Mouse (Mus musculus) right cerebral cortex, postnatal 36 days (tissue): ENCODE data around the gene Ptprg.

Source experiments
- DNase-seq, 2 experiments: peaks; one replicate each; pipeline ENCODE4 v3.0.0; 2022; ENCODE audit warnings: low spot score in 2 of 2, mixed read lengths in 1 of 2

Ptprg gene

DNA sequence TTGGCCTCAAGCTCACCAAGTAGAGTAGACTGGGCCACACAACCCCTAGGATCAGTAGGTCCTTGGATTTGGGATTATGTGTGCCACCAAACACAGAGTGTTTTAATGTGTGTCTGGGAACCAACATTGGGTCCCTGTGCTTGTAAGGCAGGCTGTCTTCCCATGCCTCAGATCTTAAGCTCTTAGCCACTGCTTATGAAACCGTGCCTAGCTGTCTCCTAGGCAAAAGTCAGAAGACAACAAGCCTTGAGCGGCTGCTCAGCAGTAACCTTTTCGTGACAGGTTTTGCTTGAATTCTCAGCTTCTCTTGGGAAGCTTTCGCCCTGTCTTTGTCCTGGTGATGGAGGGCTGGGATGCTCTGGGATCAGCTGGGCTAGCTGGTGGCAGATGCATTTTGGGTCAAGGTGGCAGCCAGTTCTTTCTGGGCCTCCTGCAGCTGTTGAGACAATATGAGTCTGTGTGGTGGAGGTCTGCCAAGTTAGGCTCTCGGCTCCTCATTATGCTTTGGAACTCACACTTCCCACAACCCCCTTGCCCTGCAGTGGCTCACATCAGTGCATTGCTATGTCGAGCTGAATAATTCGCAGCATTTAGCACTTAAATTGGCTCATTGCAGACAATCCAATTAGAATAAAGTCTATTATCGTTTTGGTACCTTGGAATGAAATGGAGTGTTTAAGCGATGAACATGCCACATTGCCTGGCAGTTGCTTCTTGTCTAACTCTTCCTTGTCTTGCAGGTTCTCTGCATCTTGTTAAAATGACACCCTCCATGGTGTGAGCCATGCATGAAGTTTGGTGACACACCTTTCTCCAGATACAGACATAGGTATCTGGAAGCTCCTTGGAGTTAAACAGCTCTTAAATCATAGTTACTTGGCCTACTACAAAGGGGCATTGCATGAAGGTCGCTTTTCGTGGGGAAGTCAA lies 321.9 kb downstream of the Ptprg start:
- peak; percentile 47 to 65 for DNase-seq

DNA sequence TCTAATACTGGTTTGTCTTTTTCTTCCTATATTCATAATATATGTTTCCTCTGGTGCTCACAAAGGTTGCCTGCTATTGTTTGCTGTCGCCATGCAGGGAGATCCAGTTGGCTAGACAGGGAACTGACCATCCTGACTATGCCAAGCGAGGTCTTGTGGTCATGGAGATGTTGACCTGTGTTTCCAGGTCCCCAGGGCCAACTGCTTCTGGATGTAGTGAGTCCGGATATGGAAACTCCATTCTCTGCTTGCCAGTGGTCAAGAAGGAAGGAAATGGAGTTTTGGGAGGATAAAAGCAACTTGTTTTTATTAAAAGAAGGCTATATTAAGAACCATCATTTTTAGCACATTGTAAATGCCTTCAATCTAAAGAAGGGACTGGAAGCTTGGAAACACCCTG lies 327.8 kb downstream of the Ptprg start:
- no peak for DNase-seq

DNA sequence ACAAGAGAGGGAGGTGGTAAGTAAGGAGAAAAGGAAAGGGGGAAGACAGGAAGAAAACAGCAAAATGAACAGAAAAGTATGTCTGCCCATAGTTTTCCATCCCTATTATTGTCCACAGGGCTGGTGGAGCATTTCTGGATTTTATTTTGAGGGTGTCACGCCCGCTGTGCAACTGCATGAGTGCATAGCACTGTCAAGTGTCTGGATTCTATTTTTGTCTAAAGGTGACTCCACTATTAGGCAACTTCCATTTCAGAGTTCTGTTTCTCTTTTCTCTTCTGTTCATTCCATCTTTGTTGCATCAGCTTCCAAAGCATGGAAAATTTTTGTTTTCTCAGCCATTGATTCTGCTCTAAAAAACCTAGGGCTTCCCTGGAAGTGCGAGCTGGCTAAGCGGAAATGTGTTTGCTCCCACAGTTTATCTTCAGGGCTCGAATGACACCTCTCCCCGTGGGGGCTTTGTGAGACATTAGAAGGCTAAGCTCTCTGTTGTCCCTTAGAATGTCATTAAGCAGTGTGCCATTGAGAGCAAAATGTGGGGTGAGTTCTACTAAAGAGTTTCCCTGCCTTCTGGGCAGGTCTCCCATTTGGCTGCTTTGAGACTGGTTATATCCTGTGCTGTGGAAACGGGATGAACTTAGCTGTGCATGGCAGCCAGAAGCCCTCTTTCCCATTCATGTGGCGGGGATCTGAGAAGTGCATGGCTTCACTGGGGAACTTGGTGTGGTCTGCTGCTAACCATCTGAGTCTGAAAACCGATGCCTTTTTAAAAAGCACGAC lies 330.0 kb downstream of the Ptprg start:
- DNase-seq, result no peak

DNA sequence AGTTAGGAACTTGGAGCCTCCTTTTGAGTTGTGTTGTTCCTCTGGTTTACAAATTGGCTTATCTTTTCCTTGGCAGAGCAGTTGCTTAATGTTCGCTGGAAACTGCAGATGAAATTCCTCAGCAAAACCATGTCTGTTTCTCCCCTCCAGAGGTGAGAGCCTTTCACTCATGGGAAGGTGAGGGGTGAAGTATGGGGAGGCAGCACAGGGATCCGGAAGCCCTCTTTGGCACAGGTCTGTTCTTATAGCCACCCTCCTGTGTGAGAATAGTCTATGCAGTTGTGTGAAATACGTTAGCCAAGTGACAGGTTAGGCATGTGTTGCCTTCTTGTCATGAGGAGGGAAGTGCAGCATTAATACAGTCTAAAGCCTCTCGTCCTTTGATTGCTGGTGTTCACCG lies 330.7 kb downstream of the Ptprg start:
- DNase-seq, result no peak

DNA sequence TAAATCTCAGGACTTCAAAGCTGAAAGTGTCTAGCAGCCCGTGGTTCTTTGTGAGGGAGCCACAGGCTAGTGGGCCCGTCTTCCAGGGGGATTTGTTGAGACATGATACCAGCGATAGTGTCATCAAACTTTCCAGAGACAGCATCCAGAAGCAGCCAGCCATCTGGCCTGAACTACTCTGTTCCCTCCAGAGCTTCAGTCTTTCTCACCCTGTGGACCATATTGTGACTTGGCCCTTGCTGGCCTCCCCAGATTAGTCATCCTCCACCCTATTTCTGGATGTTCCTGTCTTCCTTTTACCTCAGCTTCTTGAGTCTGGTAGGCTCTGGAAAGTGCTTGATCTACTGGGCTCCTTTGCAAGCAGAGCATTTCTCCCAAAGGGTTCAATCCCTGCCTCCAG lies 333.1 kb downstream of the Ptprg start:
- DNase-seq, result no peak

DNA sequence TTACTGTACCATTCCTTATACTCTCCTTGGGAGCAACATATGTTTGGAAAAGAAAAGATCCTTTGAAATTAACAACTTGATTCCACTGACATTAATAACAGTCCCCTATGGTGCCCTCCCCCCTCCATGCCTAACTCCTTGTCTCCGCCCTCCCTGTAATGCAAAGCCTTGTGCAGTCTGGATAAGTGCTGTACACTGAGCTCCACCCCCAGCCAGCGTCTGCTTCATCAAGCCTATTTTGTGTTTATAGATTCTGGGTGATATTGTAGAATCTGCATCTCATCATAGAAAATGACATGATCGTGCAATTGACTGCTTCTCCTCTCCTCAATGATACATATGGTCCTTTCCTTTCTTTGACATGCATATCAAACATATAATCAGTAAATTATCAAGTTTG lies 337.6 kb downstream of the Ptprg start:
- no peak for DNase-seq

DNA sequence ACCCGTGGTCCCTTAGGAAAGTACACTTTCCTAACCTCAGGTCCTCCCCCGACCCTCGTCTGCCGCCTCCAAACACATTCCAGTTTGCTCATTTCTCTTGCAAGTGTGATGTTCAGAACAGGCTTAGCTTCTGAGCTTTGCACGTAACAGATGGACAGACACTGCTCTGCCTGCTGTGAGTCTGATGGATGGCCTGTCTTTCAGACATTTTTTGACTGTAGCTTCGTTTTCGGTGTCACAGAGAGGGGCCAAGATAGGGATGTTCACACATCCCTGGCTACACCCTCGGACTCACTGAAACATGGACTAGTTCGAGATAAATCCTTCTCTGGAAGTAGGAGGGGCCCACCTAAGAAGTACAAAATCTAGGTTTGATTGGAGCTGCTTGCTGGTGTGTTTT lies 339.3 kb downstream of the Ptprg start:
- no peak for DNase-seq

DNA sequence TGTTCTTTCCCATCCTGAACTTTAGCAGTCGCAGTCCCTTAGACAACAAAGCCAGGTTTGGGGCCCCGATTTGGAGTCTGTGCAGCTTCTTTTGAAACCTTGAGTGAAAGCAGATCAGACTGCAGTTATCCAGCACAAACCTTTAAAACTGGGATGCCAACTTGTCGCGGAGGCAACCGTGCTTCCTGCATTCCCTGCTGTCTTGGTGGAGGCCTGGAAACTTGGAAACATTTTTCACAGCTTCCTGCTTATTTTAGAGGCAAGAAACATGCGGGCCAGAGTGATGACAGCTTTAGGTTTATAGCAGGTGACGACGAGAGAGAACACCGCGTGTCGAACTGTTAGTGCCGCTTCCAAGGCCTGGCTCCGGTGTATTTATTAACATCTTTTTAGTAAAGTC lies 342.2 kb downstream of the Ptprg start:
- DNase-seq, result peak; percentile 60 to 76

DNA sequence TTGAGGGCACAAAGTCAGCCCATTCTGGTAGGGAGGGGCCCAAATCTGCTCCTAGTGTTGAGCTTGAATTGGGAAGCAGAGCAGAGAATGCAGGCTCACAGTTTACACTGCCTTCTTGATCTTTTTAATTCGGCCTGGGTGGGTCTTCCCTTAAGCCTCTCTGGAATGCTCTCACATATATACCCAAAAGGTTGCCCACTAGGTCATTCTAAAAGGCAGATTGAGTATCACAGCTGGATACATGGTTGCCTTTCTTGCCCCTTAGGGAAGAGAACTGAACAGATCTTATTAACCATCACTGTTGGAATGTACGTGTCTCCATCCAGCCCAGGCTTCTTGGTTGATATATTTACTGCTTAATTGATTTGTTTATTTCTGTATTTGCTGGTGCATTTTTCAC lies 349.5 kb downstream of the Ptprg start:
- DNase-seq, result no peak

DNA sequence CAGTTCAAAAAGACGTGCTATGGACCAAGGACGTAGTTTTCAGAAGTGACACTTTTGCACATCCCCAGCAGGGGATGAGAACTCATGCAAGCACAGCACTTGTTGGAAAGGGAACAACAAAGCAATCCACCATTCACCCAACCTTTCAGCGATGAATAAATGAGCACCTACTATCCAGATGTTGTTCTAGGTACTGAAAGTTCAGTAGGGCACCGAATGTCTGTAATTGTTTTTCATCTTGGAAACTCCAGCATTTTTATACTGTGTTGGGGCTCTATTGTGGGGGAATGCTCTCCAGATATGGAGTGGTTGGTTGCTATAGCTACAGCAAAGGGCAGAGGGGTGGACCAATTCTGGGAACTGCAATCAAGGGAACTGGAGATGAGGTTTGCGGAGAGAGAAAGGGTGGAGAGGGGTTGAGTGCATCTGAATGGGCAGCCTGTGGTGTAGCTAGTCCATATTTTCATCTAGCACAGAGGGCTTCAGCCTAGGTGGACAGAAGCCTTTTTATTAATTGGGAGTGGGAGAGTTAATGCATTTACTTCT lies 352.9 kb downstream of the Ptprg start:
- DNase-seq, result no peak

DNA sequence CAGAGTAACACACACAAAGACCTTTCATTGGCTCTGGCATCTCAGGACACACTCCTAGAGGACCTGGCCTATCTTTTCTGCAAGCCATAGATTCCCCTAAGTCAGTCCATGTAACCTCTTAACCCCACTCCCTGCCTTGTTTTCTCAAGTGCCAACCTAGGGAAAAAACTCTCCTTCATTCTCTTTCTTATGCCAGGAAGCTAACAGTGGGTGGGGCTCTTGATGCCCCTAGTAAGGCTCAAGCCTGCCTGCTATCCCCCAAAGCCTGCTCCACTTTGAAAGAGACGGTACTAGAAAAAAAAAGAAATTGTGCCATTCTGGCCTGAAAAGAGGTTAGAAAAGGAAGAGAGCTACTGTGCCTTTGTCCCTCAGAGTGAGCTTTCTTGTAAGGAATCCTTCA lies 358.9 kb downstream of the Ptprg start:
- no peak for DNase-seq

DNA sequence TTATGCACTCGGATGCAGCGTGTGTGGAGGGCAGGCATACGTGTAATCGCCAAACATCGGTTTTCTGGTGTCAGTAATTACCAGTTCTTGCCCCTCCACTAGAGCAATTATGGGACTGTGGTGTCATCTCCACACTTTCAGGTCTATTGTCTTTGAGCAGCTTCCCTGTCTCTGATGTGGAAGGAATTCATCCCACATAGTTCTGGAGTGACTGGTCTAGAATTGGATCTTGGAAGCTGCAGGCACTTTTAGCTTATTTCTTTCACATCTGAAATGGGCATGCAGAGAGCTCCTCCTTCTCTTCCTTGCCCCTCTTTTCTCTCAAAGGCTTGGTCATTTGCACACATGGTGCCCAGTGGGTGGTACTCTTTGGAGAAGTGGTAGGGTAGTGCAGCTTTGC lies 363.9 kb downstream of the Ptprg start:
- DNase-seq, result no peak

DNA sequence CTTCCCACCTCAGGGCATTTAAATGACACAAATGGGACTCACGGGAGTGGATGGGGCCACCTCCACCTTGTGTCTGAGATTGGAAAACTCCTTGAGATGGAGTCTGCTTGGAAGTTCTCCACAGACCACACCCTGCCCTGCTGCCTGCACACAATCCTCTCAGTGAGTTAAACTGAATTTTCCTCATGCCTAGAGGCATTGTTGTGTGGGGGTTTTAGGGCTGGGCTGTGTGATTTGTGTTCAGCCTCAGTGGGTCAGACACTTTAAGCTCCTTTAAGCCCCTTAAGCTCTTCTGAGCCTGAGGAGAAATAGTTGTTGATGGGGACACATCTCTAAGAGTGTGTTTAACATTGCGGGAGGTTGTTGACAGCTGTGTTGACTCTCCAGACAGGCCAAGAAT lies 375.2 kb downstream of the Ptprg start:
- no peak for DNase-seq

DNA sequence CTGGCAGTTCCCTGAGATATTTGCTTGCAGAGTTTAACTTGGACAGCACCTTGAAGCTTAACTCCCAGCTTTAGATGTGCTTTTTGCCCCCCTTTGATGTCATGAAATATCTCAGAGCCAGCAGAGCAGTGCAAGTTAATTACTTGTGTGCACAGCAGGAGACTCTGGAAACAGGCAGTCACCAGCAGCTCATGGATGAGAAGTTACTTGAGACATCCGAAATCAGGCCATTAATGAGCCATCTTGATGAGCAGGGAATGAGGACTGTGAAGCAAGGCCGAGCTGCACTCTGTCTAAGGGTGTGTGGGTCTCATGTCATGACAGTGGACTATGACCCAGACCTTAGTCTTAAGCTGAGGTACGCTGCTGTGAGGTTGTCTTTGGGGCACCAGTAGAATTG lies 379.2 kb downstream of the Ptprg start:
- no peak for DNase-seq

DNA sequence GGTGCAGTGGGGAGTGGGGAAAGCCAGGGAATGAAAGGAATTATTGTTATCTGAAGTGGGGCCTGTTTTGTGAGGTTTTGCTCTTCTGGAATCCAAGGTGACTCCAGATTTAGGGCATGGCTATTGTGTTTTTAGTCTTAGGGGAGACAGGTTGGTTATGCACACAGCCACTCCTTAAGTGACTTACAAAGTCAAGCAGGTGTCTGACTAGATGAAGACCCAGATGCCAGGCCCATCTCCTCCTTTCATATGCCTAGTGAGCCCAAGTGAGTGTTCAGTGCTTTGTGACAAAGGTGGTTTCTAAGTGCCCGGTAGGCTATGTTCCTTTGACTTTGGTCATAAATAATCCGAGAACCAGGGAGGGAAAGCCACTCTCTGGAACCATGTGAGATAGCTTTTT lies 381.2 kb downstream of the Ptprg start:
- DNase-seq, result no peak

DNA sequence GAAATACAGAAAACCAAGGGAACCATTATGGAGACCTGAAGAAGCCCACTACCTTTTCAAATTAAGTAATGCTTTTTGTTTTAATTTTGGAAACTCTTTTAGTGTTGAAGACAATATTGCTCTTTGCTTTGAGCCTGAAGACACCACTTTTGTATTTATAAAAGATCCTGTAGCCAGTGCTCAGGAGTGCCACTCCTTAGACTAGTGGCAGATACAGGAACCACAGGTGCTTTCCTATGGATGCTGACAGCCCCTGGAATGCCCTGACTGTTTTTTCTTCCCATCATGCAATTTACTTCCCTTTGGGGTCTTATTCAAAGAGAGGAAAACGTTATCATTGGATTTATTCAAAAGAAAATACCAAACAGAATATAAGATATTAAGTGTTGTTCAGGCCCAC lies 381.9 kb downstream of the Ptprg start:
- no peak for DNase-seq

DNA sequence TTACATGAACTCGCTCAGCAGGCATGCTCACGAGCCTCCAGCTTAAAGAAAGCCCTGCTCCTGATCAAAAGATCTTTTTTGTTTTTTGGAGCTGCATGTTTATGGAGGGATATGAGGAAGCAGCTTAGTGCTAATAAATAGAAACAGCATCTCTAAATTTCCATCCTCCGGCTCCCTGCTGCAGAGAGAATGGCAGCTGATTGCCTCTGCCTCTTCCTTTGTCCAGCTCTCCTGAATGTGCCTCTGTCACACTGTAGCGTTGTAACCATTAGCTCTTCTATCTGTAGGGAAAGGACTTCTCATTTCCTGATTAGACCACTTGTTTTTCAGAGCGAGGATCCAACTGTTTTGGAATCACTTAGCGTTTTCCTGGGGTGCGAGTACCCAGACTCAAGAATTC lies 382.4 kb downstream of the Ptprg start:
- no peak for DNase-seq

DNA sequence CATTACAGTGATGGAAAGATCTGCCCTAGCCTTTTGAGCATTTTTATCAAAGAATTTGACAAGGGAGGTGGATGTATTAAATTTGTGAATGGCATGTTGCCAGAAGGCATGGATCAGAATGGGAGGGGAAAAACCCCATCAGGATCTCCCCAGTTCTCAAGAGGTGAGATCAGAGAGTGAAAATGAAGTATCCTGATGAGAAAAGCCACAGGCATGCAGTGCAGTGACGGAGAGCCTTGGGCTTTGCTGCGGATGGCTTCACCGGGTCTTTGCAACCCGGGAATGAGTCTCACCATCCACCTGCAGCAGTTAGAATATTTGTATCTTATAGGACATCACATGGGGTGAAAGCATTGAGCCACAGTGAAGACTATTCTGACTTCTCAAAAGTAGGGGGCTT lies 385.6 kb downstream of the Ptprg start:
- DNase-seq, result no peak

DNA sequence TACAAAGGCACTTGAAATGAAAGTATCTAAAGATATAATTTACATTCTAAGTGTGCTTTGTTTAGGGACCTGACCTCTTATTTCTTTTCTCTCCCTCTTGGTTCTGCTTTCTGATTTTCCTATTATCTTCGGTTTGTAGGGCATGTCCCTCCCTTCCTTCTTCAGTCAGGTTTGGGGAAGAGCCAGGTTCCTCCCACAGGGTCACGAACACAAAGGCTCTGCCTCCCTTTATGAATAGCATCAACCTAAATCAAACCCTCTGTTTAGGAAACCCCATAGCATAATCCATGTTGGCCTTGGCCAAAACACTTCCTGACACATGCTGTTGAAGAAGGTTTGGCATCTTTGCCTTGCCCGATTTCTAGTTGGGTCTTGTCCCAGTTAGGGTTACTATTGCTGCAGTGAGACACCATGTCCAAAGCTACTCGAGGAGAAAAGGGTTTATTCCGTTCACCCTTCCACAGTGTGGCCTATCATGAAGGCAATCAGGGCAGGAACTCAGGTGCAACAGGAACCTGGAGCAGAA lies 388.7 kb downstream of the Ptprg start:
- DNase-seq, result no peak

DNA sequence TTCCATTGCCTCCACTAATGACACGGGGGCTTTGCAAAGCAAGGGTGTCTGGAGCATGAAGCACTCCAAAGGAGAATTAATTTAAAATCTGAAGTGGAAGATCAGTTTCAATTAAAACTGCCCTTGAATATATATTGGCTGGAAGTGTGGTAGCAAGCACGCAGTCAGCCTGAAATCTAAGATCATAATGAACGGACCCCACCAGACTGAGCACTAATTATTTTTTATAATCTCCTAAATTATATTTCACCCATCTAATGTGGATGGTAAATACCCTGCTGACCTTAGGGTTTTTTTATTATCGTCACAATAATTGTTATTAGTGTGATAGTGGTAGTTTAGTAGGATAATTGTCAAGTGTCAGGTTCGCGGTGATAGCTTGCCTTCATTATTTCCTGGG lies 397.0 kb downstream of the Ptprg start:
- DNase-seq, result no peak

DNA sequence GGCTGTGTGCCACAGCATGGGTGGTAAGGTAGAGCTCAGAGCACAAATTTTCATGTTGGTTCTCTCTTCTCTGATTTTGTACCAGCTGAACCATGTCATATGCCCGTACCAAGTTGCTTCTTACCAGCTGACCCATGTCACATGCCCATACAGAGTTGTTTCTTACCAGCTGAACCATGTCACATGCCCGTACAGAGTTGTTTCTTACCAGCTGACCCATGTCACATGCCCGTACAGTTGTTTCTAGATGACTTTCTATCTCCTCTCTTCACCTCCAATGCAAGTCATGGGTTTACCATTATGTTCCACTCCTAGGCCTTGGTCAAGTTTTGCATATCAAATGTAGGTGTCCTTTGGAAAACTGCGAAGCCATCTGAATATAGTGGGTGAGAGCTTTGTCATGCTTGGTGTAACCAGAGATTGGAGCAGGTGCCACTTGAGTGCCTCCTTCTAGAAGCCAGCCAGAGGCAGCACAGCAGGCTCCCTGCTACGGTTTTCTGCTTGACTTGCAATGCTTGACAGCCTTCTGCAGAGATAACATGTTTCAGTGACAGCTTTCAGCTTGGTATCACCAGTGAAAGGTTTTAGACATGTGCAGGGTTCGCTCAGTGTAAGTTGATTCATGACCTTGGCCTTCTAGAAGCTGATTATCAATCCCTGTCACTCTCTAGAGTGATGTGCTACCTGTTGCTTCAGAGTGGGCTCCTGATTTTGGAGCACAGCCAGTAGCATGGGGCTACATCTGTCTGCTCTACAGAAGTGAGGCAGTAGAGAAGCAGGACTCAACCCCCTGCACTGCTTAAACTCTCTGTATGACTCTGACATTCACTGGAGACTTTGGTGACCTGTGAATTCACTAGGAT lies 401.9 kb downstream of the Ptprg start:
- no peak for DNase-seq
